Mouse (Mus musculus): ENCODE data around the gene Lamb3.

GRCm38 (mm10) chr1:193281344-193281743, 73.8 kb downstream of the Lamb3 start:
- no peak for TF ChIP-seq BHLHE40 (IDR thresholded peaks at IDR 0.05; ENCODE audit: low read depth, low read length)
- no peak for TF ChIP-seq ZNF384 (IDR thresholded peaks at IDR 0.05; ENCODE audit: low read depth, low read length)
- TF ChIP-seq NELFE (IDR thresholded peaks at IDR 0.05; ENCODE audit: low read depth, low read length) = no peak
- TF ChIP-seq CTCF (conservative IDR thresholded peaks at IDR 0.05 in 1 of 2, IDR thresholded peaks at IDR 0.05 in 1 of 2; ENCODE audit: low read depth in 2 of 2, low read length in 2 of 2) = no peak
- no peak for TF ChIP-seq EP300 (IDR thresholded peaks at IDR 0.05; ENCODE audit: low read length)
- no peak for TF ChIP-seq POLR2A (IDR thresholded peaks at IDR 0.05; ENCODE audit: low read depth, low read length)
- no peak for TF ChIP-seq USF1 (IDR thresholded peaks at IDR 0.05; ENCODE audit: low read depth, low read length)
- TF ChIP-seq ZKSCAN1 (IDR thresholded peaks at IDR 0.05; ENCODE audit: borderline replicate concordance, low read depth, low read length) = no peak
- TF ChIP-seq POLR2AphosphoS2 (IDR thresholded peaks at IDR 0.05; ENCODE audit: low read depth, low read length) = no peak
- no peak for TF ChIP-seq MAX (IDR thresholded peaks at IDR 0.05; ENCODE audit: low read length)

Measured in CH12.LX (cell line).